Mouse (Mus musculus) CH12.LX (cell line): ENCODE measurements around the gene Hbp1.

Source experiments
- CHD2 ChIP-seq: IDR thresholded peaks from 2 replicates; pipeline ENCODE4 v1.6.1; 2011; ENCODE audit warnings: low read length, improper control_type of control experiment
- CTCF ChIP-seq, 2 experiments: IDR thresholded peaks in 1 of 2; conservative IDR thresholded peaks in 1 of 2; 2 replicates each; pipeline ENCODE4 v1.5.1; 2011 to 2012; ENCODE audit warnings: low read depth in 2 of 2, low read length in 2 of 2, improper control_type of control experiment in 1 of 2, inconsistent platforms in 1 of 2, mild to moderate bottlenecking in 1 of 2, moderate library complexity in 1 of 2
- E2F4 ChIP-seq: IDR thresholded peaks from 2 replicates; pipeline ENCODE4 v1.6.1; 2011; ENCODE audit warnings: low read depth, low read length, improper control_type of control experiment; ENCODE audit not compliant: insufficient replicate concordance
- EP300 ChIP-seq: IDR thresholded peaks from 2 replicates; pipeline ENCODE4 v1.6.1; 2011; ENCODE audit warnings: low read length, improper control_type of control experiment
- HCFC1 ChIP-seq: IDR thresholded peaks from 2 replicates; pipeline ENCODE4 v1.6.1; 2012; ENCODE audit warnings: low read depth, mild to moderate bottlenecking, inconsistent platforms, low read length, improper control_type of control experiment
- JUN ChIP-seq: IDR thresholded peaks from 2 replicates; pipeline ENCODE4 v1.6.1; 2011; ENCODE audit warnings: low read depth, mild to moderate bottlenecking, low read length, improper control_type of control experiment, moderate library complexity; ENCODE audit not compliant: insufficient read depth
- PAX5 ChIP-seq: IDR thresholded peaks from 2 replicates; pipeline ENCODE4 v1.6.1; 2012; ENCODE audit warnings: low read length, inconsistent platforms, mixed read lengths
- POLR2A ChIP-seq: IDR thresholded peaks from 2 replicates; pipeline ENCODE4 v1.6.1; 2011; ENCODE audit warnings: low read depth, mild to moderate bottlenecking, improper control_type of control experiment, low read length
- POLR2AphosphoS2 ChIP-seq: IDR thresholded peaks from 2 replicates; pipeline ENCODE4 v1.6.1; 2011; ENCODE audit warnings: low read depth, low read length, improper control_type of control experiment
- RCOR1 ChIP-seq: conservative IDR thresholded peaks from 2 replicates; pipeline ENCODE4 v1.6.1; 2012; ENCODE audit warnings: low read depth, mild to moderate bottlenecking, inconsistent platforms, low read length, improper control_type of control experiment
- USF1 ChIP-seq: IDR thresholded peaks from 2 replicates; pipeline ENCODE4 v1.6.1; 2014; ENCODE audit warnings: low read depth, mild to moderate bottlenecking, inconsistent platforms, low read length, improper control_type of control experiment

DNA sequence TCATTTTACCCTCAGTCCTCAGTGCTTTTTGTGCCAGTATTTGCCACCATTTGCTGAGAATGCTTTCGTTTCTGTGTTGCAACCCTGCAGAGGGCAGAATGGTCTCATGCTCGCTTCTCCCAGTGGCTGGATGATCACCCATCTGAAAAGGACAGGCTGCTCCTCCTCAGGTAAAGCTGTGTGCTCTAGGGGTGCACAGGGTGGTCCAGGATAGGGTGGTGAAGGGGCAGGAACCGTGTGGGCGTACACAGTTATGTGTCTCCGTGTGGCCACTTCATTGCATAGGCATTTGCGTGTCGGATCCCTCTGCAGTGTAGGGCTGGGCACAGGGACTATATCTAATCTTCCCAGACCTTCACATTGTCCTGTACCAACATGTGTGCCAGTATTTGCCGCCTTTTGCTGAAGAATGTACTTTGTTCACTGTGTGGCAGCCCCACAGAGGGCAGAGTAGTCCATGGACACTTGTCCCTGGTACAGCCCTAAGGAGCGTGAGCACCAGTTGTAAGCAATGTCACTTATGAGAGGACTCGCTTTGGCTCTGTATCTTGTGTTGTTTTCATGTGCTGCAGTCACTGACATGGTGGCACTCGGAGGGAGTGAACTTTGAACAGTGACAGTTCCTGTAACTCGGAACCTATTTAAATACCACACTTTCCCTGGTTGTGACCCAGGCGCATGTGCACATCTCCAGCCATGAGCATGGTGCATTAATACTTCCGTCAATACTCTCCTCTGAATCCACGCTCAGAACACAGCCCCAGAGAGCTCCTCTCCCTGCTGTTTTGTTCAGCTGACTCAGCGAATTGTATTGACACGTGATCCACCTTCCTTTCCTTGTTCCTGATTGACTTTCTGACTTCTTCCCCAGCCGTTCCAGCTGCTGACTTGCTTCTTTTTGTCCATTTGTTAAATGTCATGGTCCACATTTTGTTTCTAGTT lies 29.6 kb downstream of the Hbp1 start:
- TF ChIP-seq USF1 (no peak), CHD2 (no peak), CTCF (conservative IDR thresholded peaks at IDR 0.05 in 1 of 2, IDR thresholded peaks at IDR 0.05 in 1 of 2; ENCODE audit: low read depth in 2 of 2, low read length in 2 of 2) (no peak), POLR2A (no peak), JUN (no peak), PAX5 (no peak), POLR2AphosphoS2 (no peak), RCOR1 (no peak), HCFC1 (no peak), EP300 (no peak), E2F4 (no peak)
